Mouse (Mus musculus) E14TG2a.4 (cell line): ENCODE results near the gene Pxmp4.

Experiments used
- CTCF ChIP-seq: conservative IDR thresholded peaks from 2 replicates; pipeline ENCODE4 v1.5.1; 2014; ENCODE audit warnings: low read length
- NANOG ChIP-seq: IDR thresholded peaks from 2 replicates; pipeline ENCODE4 v1.6.1; 2014; ENCODE audit warnings: borderline replicate concordance, low read length, mixed read lengths
- POU5F1 ChIP-seq: IDR thresholded peaks from 2 replicates; pipeline ENCODE4 v1.6.1; 2014; ENCODE audit warnings: low read length, borderline replicate concordance

- TF ChIP-seq POU5F1, result no peak
- TF ChIP-seq CTCF, result no peak
- no peak for TF ChIP-seq NANOG
These were observed 11.5 kb upstream of the Pxmp4 start for GRCm38 (mm10) chr2:154614841-154615576.
